Mouse (Mus musculus) megakaryocyte, embryonic 14.5 days (primary cell): ENCODE measurements around the gene Herc6. TPM values are rescaled to one million over a fixed set of nuclear protein-coding genes. Genes with fewer than 3 reads are reported as not detected.
A peak's percentile ranks its signal among the peaks of the same experiment; 100 is the strongest.
"Not testable (repeated sequence)": the region's sequence is repeated elsewhere in the genome, so short reads cannot be mapped to it uniquely, and the experiment has no call there.

ENCODE experiments used
- H3K27me3 ChIP-seq: replicated peaks from 2 replicates; pipeline ENCODE3; 2012; ENCODE audit warnings: inconsistent platforms
- H3K36me3 ChIP-seq: replicated peaks from 2 replicates; pipeline ENCODE3; 2012; ENCODE audit warnings: low read length, inconsistent platforms, mixed read lengths
- H3K4me1 ChIP-seq: 2 replicates; pipeline ENCODE4 v1.6.1; 2012; ENCODE audit warnings: inconsistent platforms
- H3K4me3 ChIP-seq: replicated peaks from 2 replicates; pipeline ENCODE3; 2012; ENCODE audit warnings: moderate library complexity, mild to moderate bottlenecking, inconsistent platforms
- H3K9me3 ChIP-seq: 2 replicates; pipeline ENCODE4 v1.6.1; 2012; ENCODE audit warnings: inconsistent platforms
- FLI1 ChIP-seq: IDR thresholded peaks from 2 replicates; pipeline ENCODE4 v1.6.1; 2012; ENCODE audit warnings: low read length, inconsistent platforms, mixed read lengths
- GATA1 ChIP-seq: IDR thresholded peaks from 3 replicates; pipeline ENCODE4 v1.6.1; 2012; ENCODE audit warnings: mixed read lengths, low read length, inconsistent platforms, borderline replicate concordance
- polyA plus RNA-seq: library from polyadenylated mRNA; stranded (reverse); fragments of >175 nt; gene quantifications from 2 replicates; pipeline ENCODE4 v1.2.3, GENCODE M21; 2012; ENCODE audit warnings: low replicate concordance; ENCODE audit not compliant: insufficient read depth

Herc6 gene
- polyA plus RNA-seq, 1 experiment, result 3.9 TPM

DNA sequence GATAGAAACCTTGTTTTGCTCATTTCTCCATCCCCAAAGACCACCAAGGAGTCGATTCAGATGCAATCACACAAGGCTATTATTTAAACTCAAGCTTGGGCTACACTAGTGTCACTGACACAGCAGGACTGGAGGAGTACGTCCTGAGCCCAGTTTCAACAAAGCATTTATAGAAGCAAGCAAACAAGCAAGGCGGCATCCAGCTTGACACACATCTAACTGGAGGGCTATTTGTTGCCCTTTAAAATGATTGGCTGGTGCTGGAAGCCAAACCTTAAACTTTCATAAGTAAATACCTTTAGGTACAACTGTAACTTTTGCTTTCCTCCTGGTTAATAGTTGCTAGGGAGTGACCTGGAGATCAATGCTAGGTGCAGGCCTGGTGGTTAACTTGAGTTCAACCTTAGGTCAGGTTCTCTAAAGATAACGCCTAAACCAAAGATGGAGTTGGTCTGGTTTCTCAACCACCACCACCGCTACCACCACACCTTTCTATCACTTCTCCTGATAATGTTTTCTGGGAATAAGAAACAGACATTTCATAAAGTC, 39.8 kb upstream of the Herc6 start:
- Histone ChIP-seq H3K4me1 (peaks cover 17% of the 10 kb centered on the region), H3K27me3 (no peaks in the 10 kb centered on the region), H3K4me3 (no peak overlapping the region), H3K36me3 (no peaks in the 10 kb centered on the region), H3K9me3 (no peaks in the 10 kb centered on the region)
- TF ChIP-seq GATA1 (no peak), FLI1 (no peak)

DNA sequence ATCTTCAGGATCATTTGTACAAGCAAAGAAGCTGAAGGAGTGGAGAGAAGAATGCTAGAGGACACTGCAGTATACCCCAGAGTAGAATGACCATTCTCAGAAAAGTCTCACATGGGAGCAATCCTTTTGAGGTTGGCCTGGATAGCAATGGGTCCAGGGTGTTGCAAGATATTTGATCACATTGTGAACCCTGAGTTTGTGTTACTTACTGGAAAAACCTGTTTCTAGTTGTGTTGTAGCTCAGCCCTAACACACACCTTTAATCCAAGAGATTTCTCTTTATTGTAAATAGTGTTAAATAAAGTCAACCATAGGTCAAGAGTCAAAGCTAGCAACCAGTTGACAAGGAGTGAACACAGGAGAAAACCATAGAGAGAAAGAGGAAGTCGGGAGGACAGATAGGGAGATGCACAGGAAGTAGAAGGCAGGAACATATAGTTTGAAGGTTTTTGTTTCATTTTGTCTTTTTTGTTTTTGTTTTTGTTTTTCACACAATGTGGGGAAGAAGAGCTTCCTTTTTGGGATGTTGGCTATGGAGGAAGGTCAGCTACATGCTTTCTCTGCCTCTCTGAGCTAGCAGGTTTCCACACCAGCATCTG, 39.0 kb upstream of the Herc6 start:
- no peaks in the 10 kb centered on the region for H3K27me3 ChIP-seq
- peak overlapping the region; percentile 53 for H3K4me3 ChIP-seq
- H3K4me1 ChIP-seq, result peaks cover 17% of the 10 kb centered on the region
- TF ChIP-seq FLI1, result no peak
- TF ChIP-seq GATA1, result no peak
- H3K36me3 ChIP-seq, result no peaks in the 10 kb centered on the region
- no peaks in the 10 kb centered on the region for H3K9me3 ChIP-seq

GRCm38 (mm10) chr6:57543591-57543990, 37.2 kb upstream of the Herc6 start:
- H3K27me3 ChIP-seq, H3K4me3 ChIP-seq, H3K9me3 ChIP-seq, H3K36me3 ChIP-seq: not testable (repeated sequence)
- H3K4me1 ChIP-seq, result peaks cover 13% of the 10 kb centered on the region

DNA sequence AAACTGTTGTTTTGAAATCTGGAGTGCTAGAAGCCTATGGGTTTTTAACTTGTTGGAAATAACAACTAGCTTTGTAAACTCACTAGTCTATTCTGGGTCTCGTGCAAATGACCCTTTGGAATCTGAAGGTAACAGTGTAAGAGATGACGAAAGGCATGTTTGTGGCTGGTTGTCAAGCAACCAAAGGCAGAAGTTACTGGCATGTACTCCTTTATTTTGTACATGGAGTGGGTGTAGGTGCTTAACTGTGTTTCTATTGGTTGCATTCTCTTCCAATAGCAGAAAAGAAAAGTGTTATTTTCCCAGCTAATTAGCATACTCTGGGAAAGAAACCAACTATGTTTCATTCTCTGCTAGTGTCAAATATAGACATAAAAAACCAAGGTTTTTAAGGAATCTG, 35.9 kb upstream of the Herc6 start:
- no peaks in the 10 kb centered on the region for H3K27me3 ChIP-seq
- TF ChIP-seq GATA1 (no peak), FLI1 (no peak)
- H3K9me3 ChIP-seq, result no peaks in the 10 kb centered on the region
- H3K36me3 ChIP-seq, result no peaks in the 10 kb centered on the region
- peaks cover 13% of the 10 kb centered on the region for H3K4me1 ChIP-seq
- no peak overlapping the region for H3K4me3 ChIP-seq

- no peaks in the 10 kb centered on the region for H3K36me3 ChIP-seq
Observed at GRCm38 (mm10) chr6:57551211-57551796, 29.5 kb upstream of the Herc6 start.

GRCm38 (mm10) chr6:57557796-57558317, 22.9 kb upstream of the Herc6 start:
- Histone ChIP-seq H3K36me3 (no peaks in the 10 kb centered on the region), H3K4me3 (no peak overlapping the region), H3K9me3 (peaks cover 16% of the 10 kb centered on the region), H3K27me3 (peaks cover 1% of the 10 kb centered on the region), H3K4me1 (no peaks in the 10 kb centered on the region)
- TF ChIP-seq FLI1, result no peak
- no peak for TF ChIP-seq GATA1

More at GRCm38 (mm10) chr6:57551211-57551796, 29.5 kb upstream of the Herc6 start:
- no peak for TF ChIP-seq FLI1
- TF ChIP-seq GATA1, result no peak
- no peaks in the 10 kb centered on the region for H3K9me3 ChIP-seq
- H3K4me1 ChIP-seq, result no peaks in the 10 kb centered on the region
- H3K27me3 ChIP-seq, result peaks cover 1% of the 10 kb centered on the region
- H3K4me3 ChIP-seq, result no peak overlapping the region

- TF ChIP-seq GATA1, result no peak
- no peak for TF ChIP-seq FLI1
Observed at GRCm38 (mm10) chr6:57563454-57563853, 17.3 kb upstream of the Herc6 start.

DNA sequence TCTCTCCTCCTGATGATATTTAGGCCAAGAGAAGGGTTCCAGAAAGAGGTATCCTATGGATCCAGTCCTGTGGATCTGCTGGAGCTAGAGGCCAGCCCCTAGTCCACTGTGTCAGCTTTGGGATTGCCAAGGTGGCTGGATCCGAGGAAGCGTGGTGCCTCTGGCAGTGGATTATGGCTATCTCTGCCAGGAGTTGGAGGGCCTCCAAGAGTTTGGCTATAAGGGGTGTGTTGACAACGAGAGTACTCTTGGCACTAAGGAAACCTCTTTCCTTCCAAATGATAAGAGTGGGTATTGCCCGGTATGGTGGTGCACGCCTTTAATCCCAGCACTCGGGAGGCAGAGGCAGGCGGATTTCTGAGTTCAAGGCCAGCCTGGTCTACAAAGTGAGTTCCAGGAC, 15.3 kb upstream of the Herc6 start:
- Histone ChIP-seq H3K9me3 (peaks cover 12% of the 10 kb centered on the region), H3K4me3 (no peak overlapping the region), H3K36me3 (no peaks in the 10 kb centered on the region), H3K4me1 (peaks cover 3% of the 10 kb centered on the region), H3K27me3 (no peaks in the 10 kb centered on the region)
- TF ChIP-seq GATA1 (no peak), FLI1 (no peak)

More at GRCm38 (mm10) chr6:57563454-57563853, 17.3 kb upstream of the Herc6 start:
- Histone ChIP-seq H3K9me3 (peaks cover 16% of the 10 kb centered on the region), H3K27me3 (no peaks in the 10 kb centered on the region), H3K4me3 (no peak overlapping the region), H3K36me3 (no peaks in the 10 kb centered on the region), H3K4me1 (no peaks in the 10 kb centered on the region; the same call in 1 of the 2 replicates)

DNA sequence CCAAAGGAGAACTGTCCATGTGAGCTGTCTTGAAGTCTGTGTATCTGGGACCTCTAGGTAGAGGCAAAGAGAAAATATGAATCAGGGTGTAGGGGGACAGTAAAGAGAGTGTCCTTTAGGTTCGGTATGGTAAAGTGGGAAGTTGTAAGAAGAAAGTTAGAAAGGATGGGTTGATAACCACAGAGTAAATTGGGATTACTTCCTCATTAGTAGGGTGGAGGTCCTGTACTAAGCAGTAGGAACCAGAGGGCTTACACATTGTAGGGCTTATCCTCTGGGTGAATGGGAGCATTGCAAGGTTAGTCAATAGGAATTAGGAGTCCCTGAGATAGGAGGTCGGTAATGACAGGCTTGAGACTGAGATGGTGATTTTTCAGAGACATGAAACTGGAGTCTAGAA, 13.2 kb upstream of the Herc6 start:
- peaks cover 8% of the 10 kb centered on the region for H3K4me1 ChIP-seq
- no peaks in the 10 kb centered on the region for H3K27me3 ChIP-seq
- TF ChIP-seq FLI1, result no peak
- TF ChIP-seq GATA1, result no peak
- H3K36me3 ChIP-seq, result no peaks in the 10 kb centered on the region
- no peak overlapping the region for H3K4me3 ChIP-seq
- no peaks in the 10 kb centered on the region for H3K9me3 ChIP-seq
